Mouse (Mus musculus) olfactory bulb, adult 2 months (tissue): ENCODE results near the gene Slc7a1.

Experiments used
- CTCF ChIP-seq: fragments of 200-500 bp; IDR thresholded peaks from 2 replicates; pipeline ENCODE4 v1.5.1; 2012; ENCODE audit warnings: low read depth, mild to moderate bottlenecking, low read length, moderate library complexity; ENCODE audit not compliant: insufficient read depth
- POLR2A ChIP-seq: fragments of 200-500 bp; IDR thresholded peaks from 2 replicates; pipeline ENCODE4 v1.6.1; 2012; ENCODE audit warnings: mild to moderate bottlenecking, low read depth, low read length, moderate library complexity; ENCODE audit not compliant: insufficient read depth

DNA sequence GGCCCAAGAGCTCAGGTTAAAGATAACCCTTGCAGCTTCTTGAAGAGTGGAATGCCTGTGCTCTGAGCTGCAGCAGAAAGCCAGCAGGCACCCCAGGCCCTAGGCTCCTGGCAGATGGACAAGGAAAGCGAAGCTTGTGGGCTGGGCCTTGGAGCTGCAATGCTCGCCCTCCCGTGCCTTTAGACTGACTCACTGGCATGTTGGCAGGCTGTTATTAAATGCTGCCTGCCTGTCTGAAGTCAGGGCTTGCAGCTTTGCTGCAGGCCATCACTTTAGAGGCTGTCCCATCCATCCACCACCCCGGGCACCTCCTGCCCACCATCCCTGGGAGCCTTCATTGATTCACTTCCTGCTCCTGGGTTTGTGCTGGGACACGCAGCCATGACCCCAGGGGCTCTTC, 44.0 kb upstream of the Slc7a1 start:
- TF ChIP-seq CTCF = no peak
- TF ChIP-seq POLR2A = no peak
